Mouse (Mus musculus) heart, adult 18-20 months (tissue): ENCODE measurements at regions not wholly inside any gene's neighbourhood (a gene's known extent, or its start where the extent isn't known, plus 50 kb on each side); places are given as distances from the start of the nearest gene placed in this dataset.
A peak's percentile ranks its signal among the peaks of the same experiment; 100 is the strongest.

ENCODE experiments used
- DNase-seq, 2 experiments: peaks; one replicate each; pipeline ENCODE4 v3.0.0; 2021 to 2022; ENCODE audit warnings: mixed read lengths in 1 of 2

DNA sequence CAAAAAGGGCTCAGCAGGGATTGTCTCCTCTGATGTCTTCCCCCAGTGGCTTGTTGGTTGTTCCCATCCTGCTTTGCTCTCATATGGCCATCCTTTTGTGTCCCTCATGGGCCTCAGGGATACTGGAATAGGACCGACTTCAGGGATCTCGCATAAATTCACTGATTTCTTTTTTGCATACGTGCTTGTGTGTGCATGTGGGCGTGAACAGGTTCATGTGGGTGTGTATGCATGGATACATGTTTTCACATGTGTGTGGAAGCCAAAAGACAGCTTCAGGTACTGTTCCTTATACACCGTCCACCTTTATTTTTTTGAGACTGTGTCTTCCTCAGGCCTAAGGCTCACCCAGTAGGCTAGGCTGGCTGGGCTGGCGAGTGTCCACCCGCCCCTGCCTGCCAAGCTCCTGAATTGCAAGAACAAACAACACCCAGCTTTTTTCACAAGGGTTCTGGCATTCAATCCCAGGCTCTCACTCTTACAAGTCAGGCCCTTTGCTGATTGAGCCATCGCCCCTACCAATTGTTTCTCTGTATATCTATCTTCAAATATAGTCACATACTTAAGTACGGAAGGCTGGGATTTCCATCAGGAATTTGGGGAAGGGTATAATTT, 127.0 kb upstream of the Hmgn3 start:
- peak in 1 of 2 experiments; percentile 43 for DNase-seq

DNA sequence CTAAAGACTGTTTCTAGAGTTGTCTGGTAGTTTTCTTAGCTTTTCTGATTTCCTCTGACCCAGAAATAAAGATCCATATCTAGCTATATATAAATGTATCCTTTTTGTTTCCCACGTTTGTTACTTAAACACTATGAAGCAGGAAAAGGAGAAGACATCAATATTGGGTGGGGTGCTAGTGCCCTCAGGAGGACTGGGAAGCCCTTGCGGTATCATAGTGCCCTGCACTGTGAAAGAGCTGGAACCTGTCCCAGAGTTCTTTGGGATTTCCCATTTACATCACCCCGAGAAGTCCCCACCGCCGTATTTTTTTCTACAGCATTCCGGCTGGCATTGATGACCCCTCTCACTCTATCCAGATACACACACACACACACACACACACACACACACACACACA, 119.3 kb upstream of the Hmgn3 start:
- no peak for DNase-seq

DNA sequence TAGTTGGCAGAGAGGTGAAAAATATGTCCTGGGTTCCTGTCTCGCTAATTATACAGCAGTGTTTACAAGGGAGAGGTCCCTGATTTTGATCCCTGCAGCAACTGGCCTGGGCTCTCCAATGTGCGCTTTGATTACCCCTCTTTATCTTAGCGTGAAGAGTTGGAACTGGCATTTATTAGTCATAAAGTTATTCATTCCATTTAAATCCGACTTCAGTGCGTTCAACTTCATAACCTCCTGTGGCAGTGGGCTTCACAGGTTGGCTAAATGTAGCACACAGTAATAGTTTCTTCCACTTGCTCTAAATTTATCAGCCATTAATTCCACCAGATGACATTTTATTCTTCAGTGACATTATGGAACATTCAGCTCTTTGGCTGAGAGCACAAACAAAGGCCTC, 113.0 kb upstream of the Hmgn3 start:
- DNase-seq: no peak

DNA sequence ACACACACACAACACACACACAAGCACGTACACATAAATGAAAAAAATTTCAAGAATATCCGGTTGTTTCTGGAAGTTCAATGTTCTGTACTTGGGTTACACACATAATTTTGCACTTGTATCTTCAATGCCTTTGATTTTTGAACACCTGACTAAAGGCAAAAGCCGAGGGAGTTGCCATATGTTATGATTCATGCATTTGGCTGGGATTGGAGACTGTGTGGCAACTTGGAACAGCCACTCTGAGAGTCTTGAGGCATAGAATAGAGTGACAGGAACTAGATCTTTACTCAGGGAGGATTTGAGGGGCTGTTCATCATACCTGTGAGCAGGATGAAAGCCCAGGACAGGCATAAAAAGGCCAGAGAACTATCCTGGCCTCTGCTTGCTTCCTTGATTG, 112.5 kb upstream of the Hmgn3 start:
- DNase-seq: no peak

DNA sequence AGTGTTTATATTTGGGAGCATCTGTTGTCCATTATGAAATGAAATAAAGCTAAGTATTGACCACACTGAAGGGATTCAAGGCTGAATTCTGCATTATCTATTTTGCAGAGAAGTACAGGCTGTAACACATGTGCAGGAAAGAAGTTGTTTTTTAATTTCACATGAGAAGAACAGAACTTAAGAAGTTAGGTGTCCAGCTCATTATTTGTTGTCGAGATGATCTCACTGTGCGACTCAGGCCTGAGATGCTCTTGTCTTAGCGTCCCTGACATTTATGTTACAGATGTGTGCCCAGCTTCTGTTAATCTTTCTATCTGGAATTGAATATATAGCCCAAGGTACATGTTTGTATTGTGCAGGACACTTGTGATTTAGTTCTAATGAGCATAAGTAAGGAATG, 112.0 kb upstream of the Hmgn3 start:
- no peak for DNase-seq

DNA sequence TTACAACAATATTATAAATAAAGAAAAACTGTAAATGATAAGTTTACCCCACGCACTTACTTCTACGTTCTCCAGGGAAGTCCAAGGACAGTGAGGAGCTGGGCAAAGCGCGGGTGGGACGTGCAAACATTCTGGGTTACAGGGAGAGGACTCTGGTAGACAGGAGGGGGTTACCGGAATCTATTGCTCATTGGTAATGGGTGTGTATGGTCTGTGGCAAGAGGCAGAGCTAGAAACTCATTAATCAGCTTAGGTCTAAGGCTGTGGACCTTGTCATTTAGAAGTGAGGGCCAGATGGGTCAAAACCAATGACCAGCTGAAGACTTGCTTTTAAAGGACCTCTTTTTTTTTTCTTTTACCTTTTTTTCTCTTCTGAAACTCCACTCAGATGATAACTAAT, 107.9 kb upstream of the Hmgn3 start:
- no peak for DNase-seq

DNA sequence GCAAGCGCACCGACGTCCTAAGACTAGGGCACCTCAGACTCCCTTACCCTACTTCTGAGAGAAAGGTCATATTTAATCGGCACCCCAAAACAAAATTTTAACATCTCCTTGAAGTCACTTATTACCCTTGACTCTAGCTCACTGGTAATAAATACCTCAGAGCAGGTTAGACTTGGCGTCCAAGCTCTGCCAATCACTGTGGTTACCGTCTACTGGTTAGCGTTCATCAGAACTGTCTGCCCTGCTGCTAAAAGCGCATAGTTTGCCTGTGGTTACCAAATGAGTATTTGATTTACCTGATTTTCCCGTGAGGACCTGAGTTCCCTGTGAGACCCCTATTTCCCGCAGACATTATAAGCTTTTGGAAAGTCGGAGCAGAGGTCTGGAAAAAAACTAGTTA, 107.3 kb upstream of the Hmgn3 start:
- no peak for DNase-seq

DNA sequence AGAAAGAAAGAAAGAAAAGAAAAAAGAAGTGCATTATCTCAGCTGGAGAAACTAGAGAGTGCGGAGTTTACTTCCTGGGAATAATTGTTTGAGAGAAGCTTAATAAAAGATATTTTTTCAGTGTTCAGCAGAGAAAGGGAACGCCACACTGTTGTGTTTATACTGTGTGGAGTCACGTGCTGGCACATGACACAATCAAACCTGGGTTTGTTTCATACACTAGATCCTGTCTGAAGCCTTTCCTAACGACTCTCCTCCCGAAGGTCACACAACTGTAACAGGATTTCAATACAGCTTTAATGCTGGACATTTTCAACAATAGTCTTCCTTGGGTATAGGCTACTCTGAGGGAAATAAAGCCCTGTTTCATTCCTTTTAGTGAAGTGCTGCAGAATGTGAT, 105.3 kb upstream of the Hmgn3 start:
- no peak for DNase-seq

DNA sequence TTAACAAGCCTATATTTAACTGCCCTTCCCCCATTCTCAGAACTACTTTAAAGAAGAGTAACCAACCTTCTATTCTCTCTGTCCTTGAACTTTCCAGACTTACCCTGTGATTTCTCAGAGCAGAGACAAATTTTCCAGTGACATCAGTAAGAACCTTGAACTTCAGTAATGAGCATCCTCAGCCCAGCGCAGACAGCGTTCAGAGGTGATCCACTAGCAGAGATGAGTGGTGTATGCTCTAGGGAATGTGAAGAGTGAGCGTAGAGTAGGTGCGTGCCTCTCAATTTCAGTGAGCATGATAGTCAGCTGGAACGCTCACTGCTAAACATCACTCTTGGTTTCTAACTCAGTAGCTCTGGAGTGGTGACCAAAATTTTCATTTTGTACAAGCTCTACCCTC, 103.4 kb upstream of the Hmgn3 start:
- DNase-seq: no peak

DNA sequence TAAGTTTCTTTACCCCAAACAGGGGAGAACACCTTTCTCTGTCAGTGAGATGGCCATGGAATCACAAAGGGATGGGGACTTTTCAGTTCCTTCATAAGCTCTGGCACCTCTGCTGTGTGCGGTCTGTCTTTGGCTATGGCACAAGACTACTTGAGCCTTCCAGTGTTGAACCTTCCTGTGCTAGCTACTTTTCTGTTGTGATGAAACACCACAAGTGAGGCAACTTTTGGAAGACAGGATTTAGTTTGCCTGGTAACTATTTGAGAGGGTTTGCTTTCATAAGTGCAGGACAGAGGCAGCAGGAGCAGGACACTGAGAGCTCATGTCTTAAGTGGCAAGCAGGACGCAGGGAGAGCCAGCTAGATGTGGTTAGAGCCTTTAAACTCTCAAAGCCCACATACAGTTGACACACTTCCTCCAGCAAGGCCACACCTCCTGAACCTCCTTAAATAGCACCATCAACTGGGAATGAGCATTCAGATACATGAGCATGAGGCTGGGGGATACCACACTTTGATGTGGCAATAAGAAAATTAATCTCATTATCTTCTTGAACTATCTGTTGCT, 101.8 kb upstream of the Hmgn3 start:
- DNase-seq: no peak

DNA sequence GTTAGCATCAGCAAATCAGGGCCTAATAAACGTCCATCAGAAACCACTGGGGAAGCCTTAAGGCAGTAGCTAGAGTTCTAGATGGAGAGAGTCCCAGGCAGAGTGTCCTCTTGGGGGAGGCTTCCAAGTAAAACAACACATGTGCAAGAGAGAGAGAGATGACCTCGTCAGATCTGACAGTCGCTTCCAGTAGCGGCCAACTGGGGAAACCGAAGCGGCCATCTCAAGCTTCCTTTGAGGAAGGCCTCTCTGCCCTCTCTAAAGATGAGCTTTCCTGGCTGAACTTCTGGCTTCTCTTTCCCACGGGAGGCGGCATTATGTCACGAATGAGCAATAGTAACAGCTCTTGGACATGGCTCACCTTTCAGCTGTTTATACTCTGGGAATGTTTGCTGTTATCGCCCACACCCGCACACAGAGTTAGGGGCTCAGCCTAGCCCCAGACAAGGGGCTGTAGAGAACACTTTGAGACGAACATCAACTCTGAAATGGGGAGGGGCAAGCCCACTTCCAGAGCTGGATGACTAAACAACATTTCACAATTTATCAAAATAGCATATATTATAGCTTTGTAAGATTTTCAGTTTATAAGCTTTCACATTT, 100.7 kb upstream of the Hmgn3 start:
- DNase-seq: peak; percentile 36 to 42

DNA sequence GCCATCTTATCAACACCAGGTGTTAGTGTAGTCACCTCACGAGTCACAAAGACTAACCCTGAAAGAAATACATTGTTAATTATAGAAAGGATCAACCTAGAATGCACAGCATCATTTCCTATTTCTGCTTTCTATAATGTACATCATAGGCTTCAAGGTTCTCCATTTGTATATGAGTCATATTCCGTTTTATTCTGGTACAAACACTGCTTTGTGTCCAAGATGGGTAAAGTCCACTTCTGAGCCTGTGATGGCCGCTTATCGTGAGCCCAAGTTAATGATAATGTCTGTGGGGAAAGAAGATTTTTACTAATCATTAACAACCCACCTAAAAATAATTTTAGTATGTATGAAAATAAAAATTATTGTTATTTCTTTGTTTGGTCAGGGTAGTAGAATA, 94.6 kb upstream of the Hmgn3 start:
- DNase-seq: no peak

DNA sequence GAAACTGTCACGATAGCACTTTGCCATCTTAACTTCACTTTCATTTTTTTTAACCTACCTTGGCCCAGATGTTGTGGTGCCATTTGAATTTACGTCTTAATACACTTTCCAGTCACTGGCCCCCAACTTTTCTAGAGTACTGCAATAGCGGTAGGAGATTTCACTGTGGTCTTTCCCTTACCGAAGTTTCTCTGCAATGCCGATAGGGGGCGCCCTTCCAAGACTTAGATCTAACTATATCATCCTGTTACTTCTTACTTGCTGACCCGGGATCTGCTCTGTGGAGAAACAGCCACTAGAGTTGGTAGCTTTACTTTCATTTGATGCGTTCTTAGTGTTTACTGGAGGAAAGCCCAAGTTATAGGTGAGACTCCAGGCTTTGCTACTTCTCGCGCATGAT, 92.6 kb upstream of the Hmgn3 start:
- DNase-seq: no peak

DNA sequence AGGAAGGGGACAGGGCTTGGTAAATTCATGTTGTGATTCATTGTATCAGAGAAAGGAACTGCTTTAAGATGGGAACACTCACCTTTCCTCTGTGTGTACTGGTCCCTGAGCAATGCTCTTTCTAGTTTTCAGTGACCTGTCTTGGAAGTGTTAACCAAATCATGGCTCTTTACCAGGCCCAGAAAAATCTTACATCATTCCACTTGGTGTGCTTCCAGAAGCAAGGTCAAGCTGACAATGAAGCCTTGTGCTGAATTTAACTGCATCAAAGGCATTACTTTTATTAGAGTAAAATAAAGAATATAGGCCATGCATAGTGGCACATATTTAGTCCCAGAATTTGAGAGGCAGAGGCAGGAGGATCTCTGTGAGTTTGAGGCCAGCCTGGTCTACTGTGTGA, 75.4 kb upstream of the Hmgn3 start:
- DNase-seq: peak; percentile 21 to 37

DNA sequence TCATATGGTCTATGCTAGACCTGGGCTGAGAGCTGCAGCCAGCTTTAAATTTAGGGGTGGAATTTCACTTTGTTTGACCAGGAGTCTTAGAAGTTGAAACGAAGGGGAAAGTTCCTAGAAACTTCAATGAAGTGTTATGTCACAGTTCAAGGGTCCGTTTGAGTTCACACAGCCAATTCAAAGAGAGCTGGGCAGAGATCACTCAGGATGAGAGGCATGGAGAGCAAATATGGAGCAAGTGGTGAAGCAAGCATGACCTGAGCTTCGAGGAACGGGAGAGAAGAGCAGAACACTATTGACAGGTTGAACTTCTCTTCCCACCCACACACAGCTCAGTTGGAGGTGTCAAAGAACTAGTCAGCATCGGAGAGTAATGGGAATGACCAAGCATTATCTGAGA, 56.1 kb upstream of the Hmgn3 start:
- DNase-seq: no peak

DNA sequence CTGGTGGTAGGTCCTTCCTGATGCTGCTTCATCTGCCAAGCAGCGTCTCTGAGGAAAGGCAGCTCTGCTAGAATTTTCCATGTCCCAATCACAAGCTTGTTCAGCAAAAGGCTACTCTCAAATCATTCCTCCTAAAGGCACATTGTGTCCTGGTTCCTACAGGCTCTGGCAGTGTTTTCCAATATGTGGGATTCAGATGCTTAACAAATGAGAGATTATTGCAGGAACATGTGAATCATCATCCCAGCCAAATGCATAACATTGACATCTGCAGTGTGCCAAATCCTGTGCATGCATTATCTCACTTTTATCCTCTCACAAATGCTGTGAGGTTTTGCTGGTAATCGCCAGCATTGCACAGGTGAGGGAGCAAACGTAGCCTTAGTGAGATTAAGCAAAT, 53.3 kb upstream of the Hmgn3 start:
- no peak for DNase-seq

DNA sequence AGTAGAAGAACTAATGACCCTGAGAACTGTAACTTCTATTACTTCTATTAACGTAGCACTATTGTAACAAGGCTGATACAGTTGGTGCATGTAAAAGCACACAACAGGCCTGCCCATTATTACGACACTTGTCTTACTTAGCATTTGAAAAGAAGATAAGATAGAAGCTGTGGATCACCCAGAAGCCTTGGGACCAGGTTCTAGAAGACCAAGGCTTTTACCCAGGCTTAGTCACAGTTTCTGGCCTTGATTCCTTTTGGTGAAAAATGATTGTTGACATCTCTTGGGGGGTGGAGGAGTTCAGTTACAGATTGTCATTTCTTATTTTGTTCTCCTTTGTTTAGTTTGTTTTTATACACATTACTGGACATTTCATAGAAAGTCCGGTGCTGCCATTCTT, 52.7 kb upstream of the Hmgn3 start:
- no peak for DNase-seq

DNA sequence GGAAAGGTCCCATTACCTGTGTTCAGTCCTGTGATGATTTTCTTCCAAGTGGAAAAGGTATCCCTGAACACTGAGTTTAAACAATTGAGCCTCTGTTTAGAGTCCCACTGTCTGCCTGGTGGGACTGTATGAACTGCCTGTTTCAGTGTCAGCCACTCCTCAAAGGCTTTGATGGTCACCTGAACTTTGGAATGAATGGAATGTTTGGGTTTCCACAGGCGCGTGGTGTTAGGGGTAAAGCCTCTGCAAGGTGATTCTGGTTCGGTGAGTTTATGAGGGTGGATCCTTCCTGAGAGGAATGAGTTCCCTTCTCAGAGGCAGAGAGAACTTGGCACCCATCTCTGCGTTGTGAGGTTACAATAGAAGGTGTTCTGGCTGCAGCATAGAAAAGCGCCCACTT, 50.5 kb upstream of the Hmgn3 start:
- no peak for DNase-seq
